Mouse (Mus musculus): ENCODE results near the gene Fbxl17. TPM values are rescaled to one million over a fixed set of nuclear protein-coding genes. Genes with fewer than 3 reads are reported as not detected.

Gene Fbxl17
- polyA plus RNA-seq, 1 experiment from 2014 or later, result 9.0 TPM

DNA sequence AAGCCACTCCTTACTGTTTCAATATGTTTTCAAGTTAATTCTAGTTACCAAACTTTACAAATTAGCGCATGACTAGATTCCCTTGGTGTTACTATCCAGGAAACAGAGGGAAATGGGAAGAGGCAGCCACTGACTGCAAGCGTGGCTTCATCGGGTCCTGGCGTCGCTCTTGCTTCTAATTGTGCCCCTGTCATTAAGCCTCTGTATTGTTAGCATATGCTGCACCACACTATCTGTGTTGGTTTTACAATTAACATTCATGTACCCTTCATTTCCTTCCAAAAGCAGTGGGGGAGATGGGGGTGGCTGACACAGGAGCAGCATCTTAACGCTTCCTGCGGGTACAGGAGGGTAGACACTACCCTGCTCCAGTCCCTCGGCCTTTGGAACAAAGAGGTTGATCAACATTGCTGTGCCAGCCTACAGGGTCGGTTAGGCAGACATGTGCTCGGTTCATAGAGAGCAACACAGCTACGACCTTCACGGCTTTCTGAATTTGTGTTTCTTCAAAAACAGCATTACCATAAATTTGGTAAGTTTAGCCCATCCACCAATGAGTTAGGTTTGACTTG is 197.9 kb downstream of the Fbxl17 start:
- H3K36me3 ChIP-seq (ENCODE audit: insufficient read depth), result no peaks in the 10 kb centered on the region
- H3K4me1 ChIP-seq (ENCODE audit: insufficient read depth), result no peaks in the 10 kb centered on the region
- TF ChIP-seq CTCF (IDR thresholded peaks at IDR 0.05; ENCODE audit: low read depth), result no peak
- H3K27me3 ChIP-seq (ENCODE audit: insufficient read depth, low read length), result no peaks in the 10 kb centered on the region
- 78% methylated on average over 12 of the region's 12 CpGs for WGBS
- H3K27ac ChIP-seq (ENCODE audit: low read depth), result no peak overlapping the region
- H3K9me3 ChIP-seq (ENCODE audit: low read depth, low read length), result no peaks in the 10 kb centered on the region
- no peak overlapping the region for H3K9ac ChIP-seq
- DNase-seq, result no peak
- no peak overlapping the region for H3K4me2 ChIP-seq
- no peak for ATAC-seq (ENCODE audit: insufficient read depth)
- no peak overlapping the region for H3K4me3 ChIP-seq (ENCODE audit: low read depth, low read length)

DNA sequence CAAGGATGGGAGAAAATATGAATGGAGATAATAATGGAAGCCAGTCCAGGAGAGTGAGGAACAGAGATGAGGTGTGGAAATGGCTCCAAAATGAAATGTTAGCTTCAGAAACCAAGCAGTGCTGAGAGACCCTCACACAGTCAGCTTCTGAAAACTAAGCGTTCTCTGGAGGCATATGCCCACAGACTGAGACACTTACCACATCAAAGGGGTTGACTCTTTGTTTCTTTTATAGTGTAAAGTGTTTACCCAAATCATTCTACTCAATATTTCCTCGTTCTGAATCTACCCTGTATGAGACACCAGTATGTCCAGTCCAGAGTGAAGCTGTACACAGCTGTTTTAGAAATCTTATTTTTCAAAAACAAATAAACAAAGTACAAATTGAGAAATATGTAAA is 204.3 kb downstream of the Fbxl17 start:
- Histone ChIP-seq H3K27me3 (ENCODE audit: insufficient read depth, low read length) (no peaks in the 10 kb centered on the region), H3K9ac (no peak overlapping the region), H3K27ac (ENCODE audit: low read depth) (no peak overlapping the region), H3K4me3 (ENCODE audit: low read depth, low read length) (no peak overlapping the region), H3K4me1 (ENCODE audit: insufficient read depth) (no peaks in the 10 kb centered on the region), H3K9me3 (ENCODE audit: low read depth, low read length) (no peaks in the 10 kb centered on the region), H3K4me2 (no peak overlapping the region), H3K36me3 (ENCODE audit: insufficient read depth) (no peaks in the 10 kb centered on the region)
- DNase-seq (no peak), ATAC-seq (ENCODE audit: insufficient read depth) (peak; percentile 28; the same call in 1 of the 2 replicates)
- no peak for TF ChIP-seq CTCF (IDR thresholded peaks at IDR 0.05; ENCODE audit: low read depth)
- 20% methylated on average over 2 of the region's 2 CpGs for WGBS

DNA sequence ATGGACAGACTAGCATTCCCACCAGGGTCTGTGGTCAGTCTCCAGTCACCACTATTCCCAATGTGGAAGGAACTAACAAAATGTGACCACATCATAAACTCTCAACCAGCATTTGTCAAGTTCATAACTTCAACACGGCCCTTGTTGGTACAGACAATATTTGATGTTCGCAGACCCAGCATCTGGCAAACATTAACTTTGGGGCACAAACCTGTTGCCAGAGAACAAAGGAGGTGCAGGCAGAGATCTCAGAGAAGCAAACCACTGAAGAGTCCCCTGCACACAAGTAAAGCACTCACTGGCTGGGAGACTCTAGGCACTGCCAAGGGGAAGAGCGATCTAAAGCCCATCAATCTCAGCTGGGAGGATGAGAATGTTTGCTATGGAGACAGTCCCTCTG is 204.9 kb downstream of the Fbxl17 start:
- 41% methylated on average over 3 of the region's 3 CpGs for WGBS
- Histone ChIP-seq H3K27me3 (ENCODE audit: insufficient read depth, low read length) (no peaks in the 10 kb centered on the region), H3K27ac (ENCODE audit: low read depth) (no peak overlapping the region), H3K4me1 (ENCODE audit: insufficient read depth) (0 out of 2 replicates have a peak, but pooled peaks cover under 1% of the 10 kb centered on the region), H3K4me3 (ENCODE audit: low read depth, low read length) (no peak overlapping the region), H3K4me2 (no peak overlapping the region), H3K36me3 (ENCODE audit: insufficient read depth) (no peaks in the 10 kb centered on the region), H3K9me3 (ENCODE audit: low read depth, low read length) (no peaks in the 10 kb centered on the region), H3K9ac (no peak overlapping the region)
- TF ChIP-seq CTCF (IDR thresholded peaks at IDR 0.05; ENCODE audit: low read depth), result no peak
- DNase-seq, result no peak
- ATAC-seq (ENCODE audit: insufficient read depth), result peak; percentile 56; the same call in 1 of the 2 replicates

DNA sequence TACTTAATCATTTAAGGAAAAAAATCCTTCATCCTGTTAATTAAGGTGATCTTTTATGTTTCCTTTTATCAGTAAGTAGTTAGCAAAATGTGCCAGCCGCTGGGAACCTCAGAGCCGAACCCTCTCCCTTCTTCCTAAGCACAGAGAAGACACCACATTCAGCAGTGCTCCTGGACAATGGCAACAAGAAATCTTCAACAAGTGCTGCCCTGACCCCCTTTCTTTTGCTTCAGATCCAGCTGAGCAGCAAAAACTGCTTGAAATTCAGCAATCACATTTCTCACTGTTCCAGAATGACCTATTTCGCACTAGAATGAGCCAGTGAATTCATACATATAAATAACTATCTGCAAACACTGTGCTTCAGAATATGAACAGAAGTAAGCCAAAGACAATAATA is 205.8 kb downstream of the Fbxl17 start:
- no peak overlapping the region for H3K4me3 ChIP-seq (ENCODE audit: low read depth, low read length)
- H3K4me1 ChIP-seq (ENCODE audit: insufficient read depth), result peaks cover 10% of the 10 kb centered on the region; the same call in 1 of the 2 replicates
- no peak overlapping the region for H3K4me2 ChIP-seq
- TF ChIP-seq CTCF (IDR thresholded peaks at IDR 0.05; ENCODE audit: low read depth), result no peak
- no peak overlapping the region for H3K9ac ChIP-seq
- no peaks in the 10 kb centered on the region for H3K9me3 ChIP-seq (ENCODE audit: low read depth, low read length)
- ATAC-seq (ENCODE audit: insufficient read depth) (no peak), DNase-seq (no peak)
- 77% methylated on average over 3 of the region's 3 CpGs for WGBS
- no peak overlapping the region for H3K27ac ChIP-seq (ENCODE audit: low read depth)
- no peaks in the 10 kb centered on the region for H3K27me3 ChIP-seq (ENCODE audit: insufficient read depth, low read length)
- no peaks in the 10 kb centered on the region for H3K36me3 ChIP-seq (ENCODE audit: insufficient read depth)

DNA sequence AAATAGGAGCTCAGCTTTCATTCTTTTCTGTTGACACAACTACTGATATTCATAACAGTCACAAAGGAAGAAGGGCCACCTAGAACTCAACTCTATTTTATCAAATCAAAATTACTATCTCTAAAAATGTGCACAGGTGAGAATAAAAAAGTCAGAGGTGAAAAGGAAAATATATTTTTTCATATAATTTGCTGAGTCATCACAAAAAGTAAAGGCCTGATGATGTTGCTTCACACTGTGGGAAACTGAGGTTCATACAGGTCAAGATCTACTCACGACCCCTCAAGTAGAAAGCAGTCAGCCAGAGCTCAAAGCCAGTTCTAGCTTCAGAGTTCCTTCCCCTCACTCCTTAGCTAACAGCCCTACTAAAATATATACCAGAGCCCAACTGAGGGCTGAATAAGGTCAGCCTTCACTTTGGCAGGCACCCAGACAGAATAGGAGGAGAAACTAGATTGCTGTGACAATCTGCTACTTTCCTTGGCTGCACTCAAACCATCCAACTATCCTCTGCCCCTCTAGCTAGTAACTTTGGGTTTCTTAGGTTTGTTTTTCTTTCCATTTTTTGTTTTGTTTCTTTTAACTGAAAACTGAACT is 210.4 kb downstream of the Fbxl17 start:
- TF ChIP-seq CTCF (IDR thresholded peaks at IDR 0.05; ENCODE audit: low read depth), result no peak
- Histone ChIP-seq H3K27ac (ENCODE audit: low read depth) (peak overlapping the region; percentile 10; the same call in 1 of the 2 replicates), H3K4me2 (no peak overlapping the region), H3K9me3 (ENCODE audit: low read depth, low read length) (no peaks in the 10 kb centered on the region), H3K27me3 (ENCODE audit: insufficient read depth, low read length) (no peaks in the 10 kb centered on the region), H3K9ac (no peak overlapping the region), H3K36me3 (ENCODE audit: insufficient read depth) (no peaks in the 10 kb centered on the region), H3K4me3 (ENCODE audit: low read depth, low read length) (no peak overlapping the region), H3K4me1 (ENCODE audit: insufficient read depth) (peaks cover 25% of the 10 kb centered on the region)
- peak; percentile 87 for DNase-seq
- WGBS, result 39% methylated on average over 1 of the region's 1 CpGs
- peak; percentile 52; the same call in 1 of the 2 replicates for ATAC-seq (ENCODE audit: insufficient read depth)

DNA sequence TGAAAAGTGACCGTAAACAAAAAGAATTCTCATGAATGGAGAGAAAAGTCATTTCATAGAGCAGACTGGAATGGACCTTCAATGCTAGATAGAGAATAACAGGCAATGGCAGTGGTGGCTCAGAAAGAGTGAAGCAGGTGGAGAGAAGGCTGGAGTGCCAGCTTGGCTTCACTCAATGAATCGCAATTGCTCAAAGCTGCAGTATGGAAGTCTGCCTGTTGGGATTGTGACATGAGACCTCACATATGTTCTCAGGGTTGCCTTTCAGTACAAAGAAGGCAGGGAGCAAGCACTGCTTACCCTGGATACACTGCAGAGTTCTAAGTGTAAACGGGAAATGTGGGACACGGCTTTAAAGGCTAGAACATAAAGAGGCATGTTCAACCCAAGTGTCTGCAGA is 211.0 kb downstream of the Fbxl17 start:
- no peak for ATAC-seq (ENCODE audit: insufficient read depth)
- H3K27me3 ChIP-seq (ENCODE audit: insufficient read depth, low read length), result no peaks in the 10 kb centered on the region
- H3K4me3 ChIP-seq (ENCODE audit: low read depth, low read length), result no peak overlapping the region
- no peak overlapping the region for H3K4me2 ChIP-seq
- no peak for TF ChIP-seq CTCF (IDR thresholded peaks at IDR 0.05; ENCODE audit: low read depth)
- no peak overlapping the region for H3K27ac ChIP-seq (ENCODE audit: low read depth)
- H3K4me1 ChIP-seq (ENCODE audit: insufficient read depth), result peaks cover 27% of the 10 kb centered on the region
- DNase-seq, result no peak
- 83% methylated on average over 4 of the region's 4 CpGs for WGBS
- H3K9ac ChIP-seq, result no peak overlapping the region
- H3K9me3 ChIP-seq (ENCODE audit: low read depth, low read length), result no peaks in the 10 kb centered on the region
- no peaks in the 10 kb centered on the region for H3K36me3 ChIP-seq (ENCODE audit: insufficient read depth)

DNA sequence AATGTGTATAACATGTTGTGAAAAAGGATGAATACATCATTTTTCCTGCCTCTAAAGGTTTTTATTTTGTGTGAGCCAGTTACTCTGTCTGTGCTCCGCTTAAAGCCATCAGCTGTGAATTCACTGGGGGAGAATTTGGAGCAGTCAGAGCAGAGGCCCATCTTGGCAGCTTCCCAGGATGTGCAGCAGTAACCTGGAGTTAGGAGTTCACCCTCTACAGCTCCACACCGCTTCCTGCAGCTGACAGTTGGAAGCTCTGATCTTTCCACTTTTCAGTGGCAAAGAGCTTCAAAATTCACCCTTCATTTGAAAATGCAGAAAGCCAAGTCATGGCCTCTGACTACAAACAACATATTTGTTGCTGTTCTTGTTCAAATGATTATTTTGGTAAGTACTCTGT is 212.4 kb downstream of the Fbxl17 start:
- Histone ChIP-seq H3K27me3 (ENCODE audit: insufficient read depth, low read length) (no peaks in the 10 kb centered on the region), H3K36me3 (ENCODE audit: insufficient read depth) (no peaks in the 10 kb centered on the region), H3K4me2 (no peak overlapping the region), H3K27ac (ENCODE audit: low read depth) (peak overlapping the region; percentile 54; the same call in 1 of the 2 replicates), H3K4me3 (ENCODE audit: low read depth, low read length) (no peak overlapping the region), H3K9me3 (ENCODE audit: low read depth, low read length) (no peaks in the 10 kb centered on the region), H3K9ac (no peak overlapping the region), H3K4me1 (ENCODE audit: insufficient read depth) (peaks cover 27% of the 10 kb centered on the region)
- peak; percentile 79 for DNase-seq
- peak; percentile 35; the same call in 1 of the 2 replicates for ATAC-seq (ENCODE audit: insufficient read depth)
- WGBS, result 27% methylated on average over 2 of the region's 2 CpGs
- no peak for TF ChIP-seq CTCF (IDR thresholded peaks at IDR 0.05; ENCODE audit: low read depth)

Data from lung, embryonic 14.5 days (tissue).